Mouse (Mus musculus) intestine, embryonic 16.5 days (tissue): ENCODE measurements at regions not wholly inside any gene's neighbourhood (a gene's known extent, or its start where the extent isn't known, plus 50 kb on each side); places are given as distances from the start of the nearest gene placed in this dataset.
A peak's percentile ranks its signal among the peaks of the same experiment; 100 is the strongest.

ENCODE experiments used
- ATAC-seq: fragments of 200-750 bp; cut with Nextera tagmentation; 2 replicates; pipeline ENCODE4 v1.8.0; 2017; ENCODE audit warnings: moderate TSS enrichment, moderate library complexity
- H3K27ac ChIP-seq: fragments of 300-500 bp; sonication (generic); 2 replicates; pipeline ENCODE4 v1.5.1; 2014; ENCODE audit warnings: mild to moderate bottlenecking, low read length
- H3K27me3 ChIP-seq: fragments of 300-500 bp; sonication (generic); replicated peaks from 2 replicates; pipeline ENCODE4 v1.6.1; 2014; ENCODE audit warnings: low read length, control low read depth, mixed read lengths; ENCODE audit not compliant: control insufficient read depth, insufficient read depth
- H3K36me3 ChIP-seq: fragments of 300-500 bp; sonication (generic); 2 replicates; pipeline ENCODE4 v1.6.1; 2014; ENCODE audit warnings: low read length, control low read depth; ENCODE audit not compliant: control insufficient read depth, insufficient read depth
- H3K4me1 ChIP-seq: fragments of 300-500 bp; sonication (generic); 2 replicates; pipeline ENCODE4 v1.6.1; 2014; ENCODE audit warnings: low read length, control low read depth, mixed read lengths; ENCODE audit not compliant: control insufficient read depth, insufficient read depth
- H3K4me2 ChIP-seq: fragments of 300-500 bp; sonication (generic); 2 replicates; pipeline ENCODE4 v1.6.1; 2014; ENCODE audit warnings: low read depth, low read length, control low read depth
- H3K4me3 ChIP-seq: fragments of 300-500 bp; sonication (generic); 2 replicates; pipeline ENCODE4 v1.5.1; 2014; ENCODE audit warnings: mild to moderate bottlenecking, low read length
- H3K9ac ChIP-seq: fragments of 300-500 bp; sonication (generic); 2 replicates; pipeline ENCODE4 v1.6.1; 2014; ENCODE audit warnings: low read depth, low read length
- H3K9me3 ChIP-seq: fragments of 300-500 bp; sonication (generic); 2 replicates; pipeline ENCODE4 v1.6.1; 2016; ENCODE audit warnings: low read length, control low read depth; ENCODE audit not compliant: control insufficient read depth
- WGBS: fragments of 180-500 bp; shearing (Covaris S2); extraction: QIAGEN DNeasy Blood & Tissue Kit; methylation state at CpG from one replicate; pipeline ENCODE4 v1.1.7; 2014; 5-methylcytosine and 5-hydroxymethylcytosine counted together

DNA sequence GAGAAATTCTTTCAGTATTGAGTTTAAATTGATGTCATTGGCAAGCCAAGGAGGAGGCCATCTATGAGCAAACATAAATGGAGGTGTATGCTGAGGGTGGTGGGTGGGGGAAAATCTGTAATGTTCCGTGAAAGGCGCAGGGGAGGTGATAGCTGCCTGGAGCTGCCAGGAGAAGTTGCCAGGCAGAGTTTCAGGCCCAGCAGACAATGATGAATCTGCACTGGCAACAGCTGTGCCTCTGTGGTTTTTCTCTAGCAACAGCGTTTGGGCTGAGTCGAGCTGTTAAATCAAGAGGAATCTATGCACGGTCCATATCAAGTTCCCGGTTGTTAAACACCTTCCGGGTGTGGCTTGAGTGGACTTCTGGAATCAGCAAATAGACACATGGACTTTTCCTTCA lies 120.7 kb upstream of the Lhx8 start:
- H3K9me3 ChIP-seq, result no peaks in the 10 kb centered on the region
- no peak overlapping the region for H3K9ac ChIP-seq
- no peak overlapping the region for H3K4me3 ChIP-seq
- ATAC-seq, result peak; percentile 38
- no peaks in the 10 kb centered on the region for H3K4me1 ChIP-seq
- no peaks in the 10 kb centered on the region for H3K27me3 ChIP-seq
- WGBS, result 47% methylated on average over 7 of the region's 7 CpGs
- H3K36me3 ChIP-seq, result no peaks in the 10 kb centered on the region
- no peak overlapping the region for H3K27ac ChIP-seq
- no peak overlapping the region for H3K4me2 ChIP-seq

DNA sequence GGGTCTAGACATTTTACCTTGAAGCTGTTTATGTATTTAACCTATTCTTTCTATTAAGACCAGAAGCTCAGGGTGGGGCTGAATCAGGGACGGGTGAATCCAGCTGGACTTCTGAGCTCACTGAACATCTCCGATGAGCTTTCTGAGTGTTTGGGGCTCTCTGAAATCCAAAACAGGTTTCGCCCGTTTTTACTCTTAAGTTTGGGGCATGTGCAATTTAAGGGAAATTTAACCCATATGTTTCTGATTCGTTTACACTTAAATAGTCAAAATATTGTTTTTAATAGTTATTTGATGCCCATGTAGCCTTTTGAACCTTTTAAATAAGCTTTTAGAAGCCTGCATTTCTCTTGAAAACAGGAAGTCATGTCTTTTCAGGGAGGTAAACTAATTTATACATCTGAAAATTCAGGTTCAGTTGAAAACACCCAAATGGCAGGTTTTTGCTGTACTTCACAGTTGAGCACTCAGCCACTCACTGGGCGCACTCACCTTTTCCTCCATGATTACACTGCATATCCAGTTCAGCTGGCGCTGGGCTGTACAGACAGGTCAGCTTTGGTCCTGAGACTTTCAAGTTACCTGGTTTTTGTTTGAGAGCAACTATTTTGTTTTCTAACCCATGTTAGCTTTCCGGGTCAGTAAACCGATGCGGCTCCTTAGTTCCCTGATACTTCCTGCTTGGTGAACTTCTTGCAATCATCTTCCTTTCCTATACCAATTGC lies 113.1 kb upstream of the Lhx8 start:
- Histone ChIP-seq H3K9me3 (no peaks in the 10 kb centered on the region), H3K36me3 (no peaks in the 10 kb centered on the region), H3K4me2 (no peak overlapping the region), H3K4me1 (no peaks in the 10 kb centered on the region), H3K4me3 (no peak overlapping the region), H3K27me3 (no peaks in the 10 kb centered on the region), H3K27ac (no peak overlapping the region), H3K9ac (no peak overlapping the region)
- WGBS, result 77% methylated on average over 10 of the region's 10 CpGs
- ATAC-seq, result no peak

DNA sequence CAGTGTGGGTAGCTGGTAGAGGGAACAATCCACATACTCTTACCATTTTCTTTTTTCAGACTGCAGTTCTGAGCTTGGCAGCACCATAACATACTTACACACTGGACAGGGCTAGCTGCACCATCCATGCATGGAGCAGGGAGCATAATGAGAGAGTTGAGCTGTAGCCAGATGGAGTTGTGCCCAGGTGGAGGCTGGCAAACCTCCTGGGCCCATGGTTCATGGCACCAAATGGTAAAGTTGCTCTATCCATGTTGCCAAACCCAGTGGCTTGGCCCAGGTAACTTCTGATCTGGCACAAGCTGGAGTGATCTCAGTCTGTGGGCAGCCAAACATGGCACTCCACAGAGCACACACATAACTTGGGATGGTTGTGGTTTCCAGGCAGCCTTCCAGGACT lies 111.0 kb upstream of the Lhx8 start:
- no peak overlapping the region for H3K27ac ChIP-seq
- no peak for ATAC-seq
- no peaks in the 10 kb centered on the region for H3K9me3 ChIP-seq
- no peak overlapping the region for H3K4me2 ChIP-seq
- H3K9ac ChIP-seq, result no peak overlapping the region
- no peaks in the 10 kb centered on the region for H3K36me3 ChIP-seq
- H3K4me1 ChIP-seq, result no peaks in the 10 kb centered on the region
- no peak overlapping the region for H3K4me3 ChIP-seq
- no peaks in the 10 kb centered on the region for H3K27me3 ChIP-seq

DNA sequence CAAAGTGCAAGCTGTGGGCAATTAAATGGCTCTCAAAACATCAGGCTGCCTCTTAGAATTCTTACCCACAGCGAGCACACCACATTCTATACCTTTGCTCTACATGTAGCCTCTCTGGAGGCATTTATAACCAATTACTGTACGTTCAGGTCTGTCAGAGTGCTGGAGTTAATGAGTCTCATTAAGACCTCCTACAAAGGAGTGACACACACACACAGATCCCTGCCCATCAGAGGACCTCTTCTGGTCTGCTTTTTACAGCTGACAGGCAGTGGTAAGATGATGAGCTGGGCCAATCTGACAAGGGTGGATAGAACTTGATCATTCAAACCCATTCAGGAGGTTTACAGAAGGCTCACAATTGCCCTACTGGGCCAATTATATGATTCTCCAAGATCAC lies 110.4 kb upstream of the Lhx8 start:
- no peak for ATAC-seq
- 63% methylated on average over 2 of the region's 2 CpGs for WGBS
- no peak overlapping the region for H3K27ac ChIP-seq
- H3K36me3 ChIP-seq, result no peaks in the 10 kb centered on the region
- H3K4me2 ChIP-seq, result no peak overlapping the region
- no peak overlapping the region for H3K9ac ChIP-seq
- H3K9me3 ChIP-seq, result no peaks in the 10 kb centered on the region
- H3K27me3 ChIP-seq, result no peaks in the 10 kb centered on the region
- no peak overlapping the region for H3K4me3 ChIP-seq
- H3K4me1 ChIP-seq, result no peaks in the 10 kb centered on the region

DNA sequence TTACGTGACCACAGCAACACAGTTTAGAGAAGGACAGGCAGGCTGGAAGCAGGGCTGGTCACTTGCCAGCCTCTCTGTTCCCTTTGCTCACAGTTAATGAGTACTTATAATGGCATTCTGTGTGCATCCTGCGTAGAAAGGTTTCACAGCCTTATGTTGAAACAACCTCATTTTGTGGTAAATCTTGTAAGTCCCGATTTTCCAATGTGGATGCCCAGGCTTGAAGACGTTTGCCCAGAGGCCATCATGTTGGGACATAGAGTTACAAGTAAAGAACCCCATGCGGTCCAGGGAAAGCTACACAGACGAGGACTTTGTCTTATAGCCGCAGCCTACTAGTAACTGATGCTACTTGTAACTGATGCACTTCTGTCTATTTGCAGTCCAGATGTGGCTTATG lies 100.4 kb upstream of the Lhx8 start:
- Histone ChIP-seq H3K36me3 (no peaks in the 10 kb centered on the region), H3K4me2 (no peak overlapping the region), H3K9me3 (no peaks in the 10 kb centered on the region), H3K27me3 (no peaks in the 10 kb centered on the region), H3K9ac (no peak overlapping the region), H3K4me3 (no peak overlapping the region), H3K4me1 (no peaks in the 10 kb centered on the region), H3K27ac (no peak overlapping the region)
- no peak for ATAC-seq
- 90% methylated on average over 7 of the region's 7 CpGs for WGBS

DNA sequence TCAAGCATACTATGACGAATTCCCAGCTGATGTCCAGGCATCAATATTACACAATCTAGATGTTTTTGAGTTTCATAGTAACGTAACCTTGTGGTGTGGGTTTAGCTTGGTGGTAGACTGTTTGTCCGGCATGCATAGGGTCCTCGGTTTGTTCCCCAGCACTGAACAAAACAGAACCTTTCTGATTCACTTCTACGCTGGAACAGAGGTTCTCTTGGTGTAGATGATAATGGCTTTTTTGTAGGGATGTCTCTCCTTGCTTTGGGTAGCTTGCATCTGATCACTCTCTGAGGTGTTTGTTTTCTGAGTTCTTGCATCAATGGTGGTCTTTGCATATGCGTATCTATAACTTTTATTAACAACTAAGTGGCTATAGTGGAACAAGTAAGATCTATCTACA lies 99.2 kb upstream of the Lhx8 start:
- Histone ChIP-seq H3K4me1 (no peaks in the 10 kb centered on the region), H3K9ac (no peak overlapping the region), H3K27me3 (no peaks in the 10 kb centered on the region), H3K9me3 (no peaks in the 10 kb centered on the region), H3K27ac (no peak overlapping the region), H3K36me3 (no peaks in the 10 kb centered on the region), H3K4me3 (no peak overlapping the region), H3K4me2 (no peak overlapping the region)
- no peak for ATAC-seq
- 86% methylated on average over 6 of the region's 6 CpGs for WGBS

DNA sequence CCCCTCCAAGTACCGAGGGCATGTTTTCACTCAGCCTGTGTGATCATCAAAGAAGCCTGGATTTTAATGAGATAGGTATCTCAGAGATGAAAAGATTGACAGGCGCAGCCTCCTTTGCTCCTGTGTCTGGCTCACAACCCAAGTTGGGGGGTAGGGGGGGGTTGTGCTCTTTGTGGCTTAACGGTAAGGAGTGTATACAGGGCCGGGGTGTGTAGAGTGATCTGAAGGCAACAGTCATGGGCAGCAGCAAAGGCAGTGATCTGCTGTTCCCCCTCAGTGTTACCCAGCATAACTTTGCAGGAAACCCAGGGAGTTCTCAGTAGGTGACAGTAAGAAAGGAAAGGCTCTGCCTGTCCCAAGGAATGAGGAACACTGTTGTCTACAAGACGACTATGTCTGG lies 94.1 kb upstream of the Lhx8 start:
- Histone ChIP-seq H3K9me3 (no peaks in the 10 kb centered on the region), H3K36me3 (no peaks in the 10 kb centered on the region), H3K27ac (no peak overlapping the region), H3K9ac (no peak overlapping the region), H3K4me1 (no peaks in the 10 kb centered on the region), H3K27me3 (no peaks in the 10 kb centered on the region), H3K4me2 (no peak overlapping the region), H3K4me3 (no peak overlapping the region)
- ATAC-seq, result no peak
- 81% methylated on average over 5 of the region's 5 CpGs for WGBS

DNA sequence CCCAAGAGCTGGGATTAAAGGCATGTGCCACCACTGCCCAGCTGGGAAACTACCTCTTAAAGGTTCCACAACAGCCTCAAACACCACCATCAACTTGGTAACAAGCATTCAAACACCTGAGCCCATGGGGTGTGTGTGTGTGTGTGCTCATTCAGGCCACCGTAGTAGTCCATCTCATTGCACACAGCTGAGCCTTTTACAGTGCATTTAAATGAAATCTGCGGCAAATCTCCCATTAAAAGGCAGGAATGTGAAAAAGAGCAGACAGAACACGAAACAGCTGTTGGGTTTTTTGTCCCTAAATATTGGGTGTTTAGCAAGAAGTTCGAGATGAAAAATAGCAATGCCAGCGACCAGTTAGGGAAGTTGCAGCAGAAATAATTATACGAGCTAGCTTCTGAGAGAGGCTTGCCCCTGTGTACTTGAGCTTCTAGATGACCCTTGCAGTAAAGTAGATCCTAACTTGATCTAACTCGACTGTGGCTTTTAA lies 91.0 kb upstream of the Lhx8 start:
- no peaks in the 10 kb centered on the region for H3K9me3 ChIP-seq
- ATAC-seq, result no peak
- no peaks in the 10 kb centered on the region for H3K27me3 ChIP-seq
- no peak overlapping the region for H3K27ac ChIP-seq
- no peak overlapping the region for H3K4me2 ChIP-seq
- no peaks in the 10 kb centered on the region for H3K36me3 ChIP-seq
- no peaks in the 10 kb centered on the region for H3K4me1 ChIP-seq
- H3K9ac ChIP-seq, result no peak overlapping the region
- WGBS, result 58% methylated on average over 7 of the region's 7 CpGs
- no peak overlapping the region for H3K4me3 ChIP-seq

DNA sequence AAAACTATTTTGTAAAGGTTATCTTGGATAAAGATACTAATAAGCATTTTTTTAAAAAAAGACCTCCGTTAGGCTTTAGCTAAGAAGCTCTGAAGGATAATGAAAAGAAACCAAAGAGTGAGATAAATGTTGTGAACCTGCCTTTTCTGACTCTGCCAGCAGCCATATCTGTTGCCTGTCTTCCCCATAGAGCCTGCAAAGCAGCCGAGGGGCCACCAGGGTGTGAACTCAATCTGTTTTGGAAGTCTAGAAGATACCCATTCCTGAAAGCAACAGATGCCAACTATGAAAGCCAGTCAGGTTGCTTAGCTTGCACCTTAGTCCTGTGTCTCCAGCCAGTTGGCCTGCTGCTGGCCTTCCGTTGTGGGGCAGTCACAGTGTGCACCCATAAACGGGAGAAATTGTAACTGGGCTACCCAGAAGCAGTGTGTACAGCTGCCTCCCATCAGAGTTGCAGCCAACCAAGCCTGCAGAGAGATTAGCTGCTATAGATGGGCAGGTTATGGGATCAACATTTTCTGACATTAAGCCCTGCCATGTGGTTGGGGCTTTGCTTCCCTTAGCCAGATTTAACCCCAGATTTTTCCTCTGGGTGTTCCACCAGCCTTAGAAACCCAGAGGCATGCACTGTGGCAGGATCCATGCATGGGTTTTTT lies 87.8 kb upstream of the Lhx8 start:
- no peak for ATAC-seq
- 75% methylated on average over 4 of the region's 4 CpGs for WGBS
- H3K4me2 ChIP-seq, result no peak overlapping the region

DNA sequence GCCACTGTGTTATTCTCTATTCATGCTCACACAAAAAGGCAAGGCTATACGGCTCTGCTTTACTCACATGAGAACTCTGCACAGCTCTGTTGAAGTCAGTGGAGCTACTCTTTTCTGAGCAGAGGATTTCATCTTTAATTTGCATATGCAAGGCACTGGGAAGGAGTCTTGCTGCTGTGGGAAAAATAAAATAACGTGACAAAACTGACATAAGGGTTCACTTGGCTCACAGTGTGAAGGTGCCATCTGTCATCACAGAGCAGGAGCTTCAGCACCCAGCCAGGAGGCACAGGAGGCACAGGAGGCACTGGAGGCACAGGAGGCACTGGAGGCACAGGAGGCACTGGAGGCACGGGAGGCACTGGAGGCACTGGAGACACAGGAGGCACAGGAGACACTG lies 83.9 kb upstream of the Lhx8 start:
- Histone ChIP-seq H3K4me2 (no peak overlapping the region), H3K9ac (no peak overlapping the region), H3K4me3 (no peak overlapping the region), H3K9me3 (no peaks in the 10 kb centered on the region), H3K36me3 (no peaks in the 10 kb centered on the region), H3K27ac (no peak overlapping the region), H3K4me1 (no peaks in the 10 kb centered on the region), H3K27me3 (no peaks in the 10 kb centered on the region)
- 76% methylated on average over 3 of the region's 3 CpGs for WGBS
- no peak for ATAC-seq

More for the DNA sequence above, 87.8 kb upstream of the Lhx8 start:
- H3K27ac ChIP-seq, result no peak overlapping the region
- no peaks in the 10 kb centered on the region for H3K4me1 ChIP-seq
- no peak overlapping the region for H3K4me3 ChIP-seq
- no peaks in the 10 kb centered on the region for H3K36me3 ChIP-seq
- H3K27me3 ChIP-seq, result no peaks in the 10 kb centered on the region
- no peak overlapping the region for H3K9ac ChIP-seq
- no peaks in the 10 kb centered on the region for H3K9me3 ChIP-seq
